Mouse (Mus musculus) activated CD4-positive, CD25-positive, alpha-beta regulatory T cell, adult 4 months (primary cell): ENCODE measurements around the gene Parva. TPM values are rescaled to one million over a fixed set of nuclear protein-coding genes. Genes with fewer than 3 reads are reported as not detected.

Source experiments
- ATAC-seq: one replicate; pipeline ENCODE4 v1.8.0; 2017
- polyA plus RNA-seq, 2 experiments: library from polyadenylated mRNA; unstranded; fragments of 100-300 nt; shearing (Covaris generic); gene quantifications; one replicate each; pipeline ENCODE4 v1.2.1; 2017

The Parva gene
- polyA plus RNA-seq, 2 experiments from 2014 or later = not detected

DNA sequence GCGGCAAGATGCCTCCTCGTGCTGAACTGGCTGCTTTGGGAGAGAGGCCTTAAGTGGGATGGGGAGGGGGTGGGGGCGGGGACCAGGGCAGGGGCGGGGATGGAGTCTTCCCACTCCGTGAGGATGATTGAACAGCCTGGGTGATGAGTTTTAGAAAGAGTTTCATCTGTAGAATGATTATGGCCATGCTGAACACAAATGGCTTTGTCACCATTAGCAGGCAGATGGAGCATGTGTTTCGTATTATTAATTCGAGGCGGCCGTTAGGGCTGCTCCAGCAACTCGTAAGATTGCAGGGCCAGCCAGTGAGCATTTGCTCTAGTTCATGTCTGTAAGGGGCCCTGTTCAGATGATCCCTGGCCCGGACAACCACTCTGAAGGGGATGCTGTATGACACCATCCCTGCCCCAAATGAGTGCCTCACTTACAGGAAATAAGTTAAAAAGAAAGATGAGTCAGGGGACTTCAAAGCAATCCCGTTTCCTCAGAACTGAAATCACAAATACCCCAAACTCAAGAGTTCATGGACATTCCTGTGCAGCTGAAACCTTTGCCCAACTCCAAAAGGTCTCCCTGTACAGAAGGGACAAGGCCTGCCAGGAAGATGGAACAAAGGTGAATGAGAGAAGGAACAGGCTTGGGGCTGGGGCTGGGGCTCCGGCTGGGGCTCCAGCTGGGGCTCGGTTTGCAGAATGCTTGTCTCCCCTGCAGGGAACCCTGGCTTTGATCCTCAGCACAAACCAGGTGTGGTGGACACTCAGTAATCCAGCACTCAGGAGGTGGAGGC, 46.5 kb downstream of the Parva start:
- ATAC-seq = no peak

- no peak for ATAC-seq
Observed at GRCm38 (mm10) chr7:112479116-112479515, 51.8 kb downstream of the Parva start.

GRCm38 (mm10) chr7:112481031-112481430, 53.7 kb downstream of the Parva start:
- no peak for ATAC-seq

- no peak for ATAC-seq
Observed at GRCm38 (mm10) chr7:112482572-112482971, 55.3 kb downstream of the Parva start.

- ATAC-seq = no peak
Observed at GRCm38 (mm10) chr7:112483382-112483781, 56.1 kb downstream of the Parva start.

DNA sequence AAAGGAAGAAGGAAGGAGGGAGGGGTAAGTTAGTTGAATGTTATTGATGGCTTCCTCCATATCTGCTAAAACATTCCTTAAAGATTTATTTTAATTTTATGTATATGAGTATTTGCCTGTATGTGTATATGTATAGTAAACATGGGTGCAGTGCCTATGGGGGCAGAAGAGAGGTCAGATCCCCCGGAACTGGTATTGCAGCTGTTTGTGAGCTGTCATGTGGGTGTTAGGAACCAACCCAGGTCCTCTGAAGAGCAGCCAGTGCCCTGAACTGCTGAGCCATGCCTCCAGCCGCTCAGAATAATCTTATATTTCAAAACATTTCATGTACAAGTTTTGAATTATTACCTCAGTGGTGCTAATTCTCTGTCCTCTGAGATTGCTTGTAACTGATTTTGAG, 63.5 kb downstream of the Parva start:
- ATAC-seq = no peak

DNA sequence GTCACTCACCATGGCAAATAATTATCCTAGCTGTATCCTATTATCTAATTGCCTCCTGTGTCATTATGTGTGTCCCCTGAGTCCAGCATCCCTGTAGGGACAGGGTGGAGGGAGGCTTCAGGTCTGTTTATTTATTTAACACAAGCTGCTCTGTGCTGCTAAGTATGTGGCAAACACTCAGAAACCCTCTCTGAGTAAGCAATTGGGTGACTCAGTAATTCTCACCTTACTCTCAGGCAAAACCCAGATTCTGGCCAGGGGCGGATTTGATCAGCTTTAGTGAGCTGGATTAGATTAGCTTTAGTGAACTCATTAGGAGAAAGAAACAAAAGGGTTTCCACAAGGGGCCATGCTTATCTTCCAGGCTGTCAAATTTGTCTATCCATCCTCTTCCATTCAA, 64.4 kb downstream of the Parva start:
- ATAC-seq = no peak

DNA sequence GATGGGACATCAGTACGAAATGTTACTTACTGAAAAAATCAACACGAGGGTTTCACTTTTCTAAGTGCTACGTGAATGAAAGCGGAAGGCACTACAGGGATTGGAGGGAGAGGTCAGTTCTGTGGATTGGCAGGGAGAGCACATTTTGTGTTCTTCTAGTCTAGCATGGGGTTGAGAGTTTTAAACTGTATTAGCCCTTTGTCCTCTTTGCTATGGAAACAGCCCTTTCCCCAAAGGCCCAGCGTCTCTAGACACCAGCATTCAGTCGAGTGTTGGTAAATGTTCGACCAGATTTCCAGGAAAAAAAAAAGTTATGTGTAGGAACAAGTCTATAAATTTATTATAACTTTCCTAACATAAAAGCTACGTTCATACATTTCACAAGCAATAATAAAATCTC, 68.6 kb downstream of the Parva start:
- ATAC-seq = no peak

DNA sequence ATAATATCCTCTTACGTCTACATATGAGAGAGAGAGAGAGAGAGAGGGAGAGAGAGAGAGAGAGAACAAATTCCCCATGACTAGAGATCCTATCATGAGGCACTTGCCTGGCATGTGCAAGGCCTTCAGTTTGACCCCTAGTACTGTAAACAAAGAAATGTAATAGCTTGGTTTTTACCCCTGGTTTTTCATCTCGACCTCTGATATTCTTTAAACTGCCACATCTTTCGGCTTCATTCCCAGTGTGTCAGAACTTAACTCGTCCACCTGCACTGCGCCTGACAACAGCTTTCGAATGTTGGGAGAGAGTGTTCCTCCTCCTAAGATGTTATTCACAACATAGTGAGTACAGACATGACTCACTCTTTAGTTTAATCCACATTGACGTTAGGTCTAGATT, 69.6 kb downstream of the Parva start:
- ATAC-seq = no peak

DNA sequence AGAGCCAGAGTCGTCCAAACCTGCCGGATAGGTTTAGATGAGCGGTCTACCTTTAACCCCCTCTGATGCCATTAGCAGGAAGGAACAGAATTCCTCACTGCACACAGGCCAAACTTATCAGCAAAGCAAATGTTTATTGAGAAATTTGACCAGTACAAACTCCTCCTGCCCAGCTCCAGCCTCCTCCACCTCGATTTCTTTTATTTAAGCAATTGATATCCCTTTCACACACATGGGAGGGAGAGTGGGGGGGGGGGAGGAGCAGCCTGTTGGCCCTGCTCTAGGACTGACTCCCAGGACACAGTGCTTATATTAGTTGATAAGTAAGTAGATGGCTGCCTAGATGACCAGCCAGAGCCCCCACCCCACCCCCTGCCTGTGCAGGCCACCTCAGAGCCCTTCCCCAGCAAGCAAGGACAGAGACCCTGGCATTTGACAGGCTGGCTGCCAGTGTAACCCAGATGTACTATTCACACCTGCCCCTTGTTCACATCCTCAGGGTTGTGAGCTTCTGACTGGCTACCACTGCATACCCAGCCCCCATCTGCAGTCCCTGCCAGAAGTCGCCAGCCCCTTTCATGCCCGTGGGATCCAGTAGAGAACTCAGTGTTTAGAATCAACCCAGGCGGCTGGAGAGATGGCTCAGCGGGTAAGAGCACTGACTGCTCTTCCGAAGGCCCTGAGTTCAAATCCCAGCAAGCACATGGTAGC, 71.4 kb downstream of the Parva start:
- ATAC-seq = no peak

GRCm38 (mm10) chr7:112499453-112500133, 72.3 kb downstream of the Parva start:
- ATAC-seq = no peak

DNA sequence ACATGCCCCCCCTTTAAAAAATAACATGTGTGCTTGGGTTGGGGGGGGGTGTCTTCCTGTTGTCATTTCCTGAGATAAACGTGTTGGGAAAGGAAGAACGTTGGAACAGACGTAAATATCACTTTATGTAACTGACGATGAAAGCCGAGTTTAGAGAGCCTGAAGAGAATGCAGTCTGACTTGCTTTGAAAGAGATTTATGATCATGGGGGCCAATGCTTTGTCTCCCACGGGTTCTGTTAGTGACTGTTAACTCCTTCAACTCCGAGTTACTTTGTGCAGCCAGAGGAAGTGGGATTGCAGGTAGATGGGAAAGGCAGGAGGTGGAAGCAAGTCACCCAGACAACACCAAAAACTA, 72.8 kb downstream of the Parva start:
- ATAC-seq = no peak

GRCm38 (mm10) chr7:112502050-112502809, 74.9 kb downstream of the Parva start:
- ATAC-seq = no peak

DNA sequence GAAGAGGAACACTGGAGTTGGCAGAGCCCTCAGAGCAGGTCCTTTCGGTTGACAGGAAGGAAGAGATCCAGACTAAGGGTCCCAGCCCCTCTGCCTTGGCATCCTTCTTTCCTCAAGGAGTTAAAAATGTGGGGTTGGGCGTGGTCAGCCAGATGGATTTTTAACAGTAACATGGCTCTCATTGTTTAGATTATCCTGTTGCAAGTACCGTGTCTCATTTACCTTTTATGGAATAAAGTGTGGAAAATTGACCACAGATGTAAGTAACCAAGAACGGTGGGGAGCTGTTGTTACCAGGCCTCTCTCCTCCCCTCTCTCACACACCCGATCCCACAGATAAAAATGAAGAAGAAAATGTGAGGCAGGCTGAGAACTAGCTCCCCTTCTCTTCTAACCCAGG, 75.5 kb downstream of the Parva start:
- ATAC-seq = no peak

DNA sequence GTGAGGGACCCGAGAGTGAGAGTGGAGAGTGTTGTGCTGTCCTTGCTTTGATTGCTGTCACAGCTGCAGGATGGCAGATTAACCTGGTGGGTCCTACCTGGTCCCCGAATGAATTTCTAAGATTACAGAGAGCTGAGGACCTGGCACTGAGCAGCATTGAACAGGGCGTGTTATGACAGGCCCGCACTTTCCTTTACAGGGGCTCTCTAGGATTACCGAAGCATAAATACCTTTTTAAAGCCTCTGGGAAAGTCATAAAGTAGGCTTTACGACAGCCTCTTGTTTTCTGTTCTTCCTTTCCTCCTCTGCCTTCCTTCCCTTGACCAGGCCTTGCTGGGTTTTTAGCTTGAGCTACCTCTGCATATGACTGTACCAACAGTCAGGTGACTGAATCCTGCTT, 76.1 kb downstream of the Parva start:
- no peak for ATAC-seq

DNA sequence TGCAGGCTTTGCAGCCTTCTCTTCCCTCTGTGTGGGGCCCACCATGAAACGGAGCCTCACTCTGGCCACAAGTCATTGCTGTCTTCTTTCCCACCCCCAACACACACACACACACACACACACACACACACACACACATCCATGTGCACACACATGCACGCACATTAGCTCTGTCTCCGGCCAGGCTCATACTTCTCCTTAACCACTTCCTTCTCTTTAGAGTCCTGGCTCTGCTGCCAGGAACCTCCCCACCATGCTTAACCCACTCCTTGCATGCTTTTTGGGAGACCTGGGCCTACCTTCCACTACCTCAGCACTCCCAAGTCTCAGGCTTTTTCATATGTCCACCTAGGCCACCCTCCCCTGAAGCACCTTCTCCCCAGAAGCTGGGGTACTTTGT, 76.6 kb downstream of the Parva start:
- ATAC-seq = no peak

- no peak for ATAC-seq
Observed at GRCm38 (mm10) chr7:112509107-112509506, 81.8 kb downstream of the Parva start.

DNA sequence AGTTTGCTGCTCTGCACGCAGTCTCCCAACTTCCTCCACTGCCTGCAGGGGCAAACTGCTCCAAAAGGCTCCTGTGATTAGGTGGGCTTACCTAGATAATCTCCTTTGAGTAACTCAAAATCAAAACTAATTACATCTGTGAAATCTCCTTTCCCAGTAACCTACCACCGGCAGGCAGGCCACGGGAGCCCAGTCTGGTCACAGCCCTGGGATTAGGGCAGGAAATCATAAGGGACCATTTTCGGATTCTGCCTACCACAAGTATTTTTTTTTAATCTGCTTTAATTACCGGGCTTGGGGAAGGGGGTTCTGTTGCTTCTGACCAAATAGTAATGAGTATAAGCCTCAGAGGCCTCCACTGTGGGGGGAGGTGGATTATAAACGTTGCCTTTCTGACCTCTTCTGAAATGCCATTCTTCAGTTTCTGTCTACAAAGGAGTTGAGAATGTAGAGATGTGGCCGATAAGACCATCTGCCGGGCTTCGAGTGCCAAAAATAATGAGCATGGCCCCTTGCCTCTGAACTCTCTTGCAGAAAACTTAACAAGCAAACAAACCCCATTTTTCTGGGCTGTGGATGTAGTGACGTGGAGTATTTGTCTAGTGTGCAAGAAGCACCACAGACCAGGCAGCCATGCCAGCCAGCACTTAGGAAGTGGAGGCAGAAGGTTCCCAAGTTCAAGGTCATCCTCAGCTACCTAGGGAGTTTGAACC, 83.2 kb downstream of the Parva start:
- no peak for ATAC-seq

- ATAC-seq = no peak
Observed at GRCm38 (mm10) chr7:112511309-112511708, 84.0 kb downstream of the Parva start.

DNA sequence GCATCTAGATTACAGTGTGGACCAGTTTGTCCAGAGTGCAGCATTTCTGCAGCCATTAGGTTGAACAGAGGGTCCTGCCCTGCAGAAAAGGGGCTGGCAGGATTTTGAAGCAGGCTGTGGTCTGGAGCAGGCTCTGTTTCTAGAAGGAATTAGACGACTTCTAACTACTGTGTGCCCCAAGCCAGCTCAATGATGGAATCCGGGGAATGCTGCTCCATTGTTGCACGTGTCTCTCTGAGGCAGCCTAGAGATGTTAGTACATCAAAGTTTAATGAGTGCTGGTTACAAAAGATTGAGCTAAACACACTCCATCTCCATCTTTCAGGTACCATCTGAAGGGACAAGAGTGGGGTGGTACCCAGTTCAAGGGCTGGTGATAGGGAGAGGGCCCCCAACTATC, 85.0 kb downstream of the Parva start:
- ATAC-seq = no peak

GRCm38 (mm10) chr7:112512895-112513294, 85.6 kb downstream of the Parva start:
- no peak for ATAC-seq

DNA sequence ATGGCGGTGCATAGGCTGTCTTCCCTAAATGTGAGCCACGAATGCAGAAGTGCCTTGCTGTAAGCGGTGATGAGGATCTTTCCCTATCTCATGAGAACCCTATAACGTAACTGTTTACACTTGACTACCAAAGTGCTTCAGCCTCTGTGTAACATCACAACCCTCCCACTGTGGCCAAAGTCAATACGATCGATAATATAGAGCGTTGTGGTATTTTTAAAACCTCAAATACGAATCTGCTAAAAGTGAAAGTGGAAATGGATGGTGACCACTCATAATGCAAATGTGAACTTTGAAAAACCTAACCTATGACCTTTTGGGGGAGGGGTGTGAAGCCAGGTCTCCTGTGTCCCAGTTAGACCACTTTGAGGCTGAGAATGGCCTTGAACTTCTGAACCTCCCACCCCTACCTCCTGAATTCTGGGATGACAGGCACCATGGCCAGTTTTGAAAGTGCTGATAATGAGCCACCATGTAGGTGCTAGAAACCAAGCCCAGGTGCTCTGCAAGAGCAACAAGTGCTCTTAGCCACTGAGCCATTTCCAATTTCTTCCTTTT, 87.4 kb downstream of the Parva start:
- ATAC-seq = no peak
